Mouse (Mus musculus): Measurements from ENCODE around the gene Ndufs7. TPM values are rescaled to one million over a fixed set of nuclear protein-coding genes. Genes with fewer than 3 reads are reported as not detected.
A peak's percentile ranks its signal among the peaks of the same experiment; 100 is the strongest.

The Ndufs7 gene
- total and polyA plus RNA-seq, 2 experiments from 2014 or later: 838 to 1,203 TPM

GRCm38 (mm10) chr10:80300672-80301181 is 51.8 kb downstream of the Ndufs7 start:
- no peaks in the 10 kb centered on the region for H3K36me3 ChIP-seq (replicated peaks; ENCODE audit: control insufficient read depth, insufficient read depth, low read length)
- no peak for ATAC-seq (ENCODE audit: insufficient read depth, low read depth)

GRCm38 (mm10) chr10:80301256-80302081 is 52.5 kb downstream of the Ndufs7 start:
- DNase-seq (ENCODE audit: low spot score) (no peak), ATAC-seq (ENCODE audit: insufficient read depth, low read depth) (no peak)
- Histone ChIP-seq H3K4me1 (ENCODE audit: control insufficient read depth, insufficient read depth) (peaks cover 9% of the 10 kb centered on the region; the same call in 1 of the 2 replicates), H3K4me2 (ENCODE audit: low read depth, low read length) (0 out of 2 replicates have a peak overlapping the region, but pooled peaks have one; percentile 19), H3K9me3 (replicated peaks; ENCODE audit: control insufficient read depth, low read length) (no peaks in the 10 kb centered on the region), H3K36me3 (replicated peaks; ENCODE audit: control insufficient read depth, insufficient read depth, low read length) (no peaks in the 10 kb centered on the region), H3K4me3 (ENCODE audit: low read depth, low read length) (no peak overlapping the region), H3K27me3 (ENCODE audit: control insufficient read depth, insufficient read depth, low read length) (peaks cover 76% of the 10 kb centered on the region), H3K9ac (replicated peaks; ENCODE audit: low read depth, low read length) (no peak overlapping the region), H3K27ac (ENCODE audit: low read depth) (peak overlapping the region; percentile 40; the same call in 1 of the 2 replicates)
- 79% methylated on average over 10 of the region's 10 CpGs for WGBS
- TF ChIP-seq EP300 (IDR thresholded peaks at IDR 0.05; ENCODE audit: low read depth): no peak
- TF ChIP-seq CTCF (IDR thresholded peaks at IDR 0.05; ENCODE audit: low read depth): no peak

More at GRCm38 (mm10) chr10:80300672-80301181, 51.8 kb downstream of the Ndufs7 start:
- DNase-seq (ENCODE audit: low spot score): no peak
- TF ChIP-seq EP300 (IDR thresholded peaks at IDR 0.05; ENCODE audit: low read depth) (no peak), CTCF (IDR thresholded peaks at IDR 0.05; ENCODE audit: low read depth) (no peak)
- Histone ChIP-seq H3K9me3 (replicated peaks; ENCODE audit: control insufficient read depth, low read length) (no peaks in the 10 kb centered on the region), H3K4me1 (ENCODE audit: control insufficient read depth, insufficient read depth) (peaks cover 14% of the 10 kb centered on the region; the same call in 1 of the 2 replicates), H3K27me3 (ENCODE audit: control insufficient read depth, insufficient read depth, low read length) (peaks cover 70% of the 10 kb centered on the region), H3K27ac (ENCODE audit: low read depth) (no peak overlapping the region), H3K4me2 (ENCODE audit: low read depth, low read length) (no peak overlapping the region), H3K9ac (replicated peaks; ENCODE audit: low read depth, low read length) (no peak overlapping the region), H3K4me3 (ENCODE audit: low read depth, low read length) (no peak overlapping the region)
- 45% methylated on average over 11 of the region's 11 CpGs for WGBS

- Histone ChIP-seq H3K9ac (replicated peaks; ENCODE audit: low read depth, low read length) (no peak overlapping the region), H3K27ac (ENCODE audit: low read depth) (peak overlapping the region; percentile 40; the same call in 1 of the 2 replicates), H3K4me2 (ENCODE audit: low read depth, low read length) (peak overlapping the region; percentile 19; the same call in 1 of the 2 replicates), H3K36me3 (replicated peaks; ENCODE audit: control insufficient read depth, insufficient read depth, low read length) (no peaks in the 10 kb centered on the region), H3K27me3 (ENCODE audit: control insufficient read depth, insufficient read depth, low read length) (peaks cover 81% of the 10 kb centered on the region), H3K9me3 (replicated peaks; ENCODE audit: control insufficient read depth, low read length) (no peaks in the 10 kb centered on the region), H3K4me1 (ENCODE audit: control insufficient read depth, insufficient read depth) (peaks cover 9% of the 10 kb centered on the region; the same call in 1 of the 2 replicates), H3K4me3 (ENCODE audit: low read depth, low read length) (no peak overlapping the region)
- no peak for DNase-seq (ENCODE audit: low spot score)
- WGBS: 51% methylated on average over 5 of the region's 5 CpGs
- TF ChIP-seq CTCF (IDR thresholded peaks at IDR 0.05; ENCODE audit: low read depth) (no peak), EP300 (IDR thresholded peaks at IDR 0.05; ENCODE audit: low read depth) (no peak)
- no peak for ATAC-seq (ENCODE audit: insufficient read depth, low read depth)
Measured at GRCm38 (mm10) chr10:80302082-80302355, 53.1 kb downstream of the Ndufs7 start.

GRCm38 (mm10) chr10:80302471-80302881 is 53.6 kb downstream of the Ndufs7 start:
- peak; percentile 74 for ATAC-seq (ENCODE audit: insufficient read depth, low read depth)
- Histone ChIP-seq H3K36me3 (replicated peaks; ENCODE audit: control insufficient read depth, insufficient read depth, low read length) (no peaks in the 10 kb centered on the region), H3K9me3 (replicated peaks; ENCODE audit: control insufficient read depth, low read length) (no peaks in the 10 kb centered on the region), H3K9ac (replicated peaks; ENCODE audit: low read depth, low read length) (no peak overlapping the region), H3K4me2 (ENCODE audit: low read depth, low read length) (peak overlapping the region; percentile 19; the same call in 1 of the 2 replicates), H3K4me1 (ENCODE audit: control insufficient read depth, insufficient read depth) (peaks cover 9% of the 10 kb centered on the region; the same call in 1 of the 2 replicates), H3K27me3 (ENCODE audit: control insufficient read depth, insufficient read depth, low read length) (peaks cover 84% of the 10 kb centered on the region), H3K27ac (ENCODE audit: low read depth) (peak overlapping the region; percentile 40; the same call in 1 of the 2 replicates), H3K4me3 (ENCODE audit: low read depth, low read length) (no peak overlapping the region)
- WGBS: 13% methylated on average over 9 of the region's 9 CpGs
- peak; percentile 51 for DNase-seq (ENCODE audit: low spot score)
- no peak for TF ChIP-seq CTCF (IDR thresholded peaks at IDR 0.05; ENCODE audit: low read depth)
- TF ChIP-seq EP300 (IDR thresholded peaks at IDR 0.05; ENCODE audit: low read depth): 0 out of 2 replicates have a peak, but pooled peaks have one; percentile 40

- Histone ChIP-seq H3K36me3 (replicated peaks; ENCODE audit: control insufficient read depth, insufficient read depth, low read length) (no peaks in the 10 kb centered on the region), H3K27ac (ENCODE audit: low read depth) (no peak overlapping the region), H3K4me1 (ENCODE audit: control insufficient read depth, insufficient read depth) (peaks cover 9% of the 10 kb centered on the region; the same call in 1 of the 2 replicates), H3K9ac (replicated peaks; ENCODE audit: low read depth, low read length) (no peak overlapping the region), H3K4me2 (ENCODE audit: low read depth, low read length) (no peak overlapping the region), H3K4me3 (ENCODE audit: low read depth, low read length) (no peak overlapping the region), H3K27me3 (ENCODE audit: control insufficient read depth, insufficient read depth, low read length) (peaks cover 79% of the 10 kb centered on the region), H3K9me3 (replicated peaks; ENCODE audit: control insufficient read depth, low read length) (no peaks in the 10 kb centered on the region)
- WGBS: 23% methylated on average over 12 of the region's 12 CpGs
- ATAC-seq (ENCODE audit: insufficient read depth, low read depth) (no peak), DNase-seq (ENCODE audit: low spot score) (no peak)
- TF ChIP-seq CTCF (IDR thresholded peaks at IDR 0.05; ENCODE audit: low read depth) (no peak), EP300 (IDR thresholded peaks at IDR 0.05; ENCODE audit: low read depth) (no peak)
Measured at GRCm38 (mm10) chr10:80304458-80304857, 55.5 kb downstream of the Ndufs7 start.

All from heart, postnatal 0 days (tissue).